Mouse (Mus musculus) embryo, embryonic 9.5 days (tissue): ENCODE data around the gene Mymx.
A peak's percentile ranks its signal among the peaks of the same experiment; 100 is the strongest.

ENCODE experiments used
- DNase-seq: peaks from one replicate; pipeline ENCODE4 v3.0.0-alpha.2; 2017; ENCODE audit errors: extremely low spot score

Mymx gene

DNA sequence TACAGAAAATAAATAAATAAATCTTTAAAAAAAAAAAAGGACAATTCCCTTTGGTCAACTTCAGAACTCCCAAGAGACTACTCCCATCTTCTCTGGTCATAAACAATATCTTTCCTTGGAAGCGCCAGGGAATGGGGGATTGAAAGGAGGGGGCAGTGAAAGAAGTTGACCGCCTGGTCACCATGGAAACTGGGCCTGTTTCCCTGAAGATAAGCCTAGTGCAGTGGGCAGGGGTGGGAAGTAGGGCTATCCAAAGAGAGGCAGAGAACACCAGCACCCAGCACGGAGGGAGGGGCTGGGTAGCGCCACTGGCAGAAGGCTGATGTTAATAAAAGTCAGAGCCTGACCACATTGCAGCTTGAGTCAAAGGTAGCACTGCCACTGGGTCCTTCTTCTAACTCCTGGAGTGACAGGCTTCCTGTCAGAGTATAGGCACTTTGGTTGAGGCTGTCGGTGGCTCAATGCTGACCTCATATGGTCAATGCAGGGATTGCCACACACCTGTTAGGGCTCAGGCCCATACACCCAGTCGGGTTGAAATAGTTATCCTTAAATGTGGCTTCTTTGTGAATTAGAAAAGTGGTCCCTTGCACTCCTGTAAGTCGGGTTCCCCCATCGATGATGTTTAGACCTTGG, 50.0 kb downstream of the Mymx start:
- DNase-seq, result peak; percentile 79

- DNase-seq, result no peak
These were observed 50.6 kb downstream of the Mymx start for GRCm38 (mm10) chr17:45551249-45551796.
